Mouse (Mus musculus): ENCODE results near the gene Gm11549.

GRCm38 (mm10) chr3:36492716-36493391, 28.8 kb downstream of the Gm11549 start:
- TF ChIP-seq CTCF (IDR thresholded peaks at IDR 0.05; ENCODE audit: control insufficient read depth, insufficient read depth, low read length) (no peak), POLR2A (IDR thresholded peaks at IDR 0.05; ENCODE audit: borderline replicate concordance, control insufficient read depth, low read depth, low read length) (no peak)

Data from bone marrow, adult 2 months (tissue).